Mouse (Mus musculus): ENCODE data around the gene Gcgr. TPM values are rescaled to one million over a fixed set of nuclear protein-coding genes. Genes with fewer than 3 reads are reported as not detected.

Gcgr gene
- polyA plus RNA-seq, 2 experiments: 4.9 to 11.2 TPM

- H3K27me3 ChIP-seq (ENCODE audit: control insufficient read depth, insufficient read depth, low read length): no peaks in the 10 kb centered on the region
- 72% methylated on average over 9 of the region's 9 CpGs for WGBS
- H3K4me3 ChIP-seq (replicated peaks; ENCODE audit: low read length): no peak overlapping the region
- TF ChIP-seq POLR2A (IDR thresholded peaks at IDR 0.05; ENCODE audit: borderline replicate concordance, extremely low read depth, insufficient read depth, insufficient read length): no peak
- no peaks in the 10 kb centered on the region for H3K36me3 ChIP-seq (ENCODE audit: control insufficient read depth, insufficient read depth, low read length)
- H3K4me1 ChIP-seq (ENCODE audit: control insufficient read depth, insufficient read depth, low read length): 0 out of 2 replicates have a peak, but pooled peaks cover 4% of the 10 kb centered on the region
- no peaks in the 10 kb centered on the region for H3K9me3 ChIP-seq (ENCODE audit: control insufficient read depth, low read length)
- no peak overlapping the region for H3K27ac ChIP-seq (replicated peaks; ENCODE audit: low read depth, low read length)
- H3K9ac ChIP-seq (ENCODE audit: low read depth, low read length, severe bottlenecking): no peak overlapping the region
- DNase-seq (ENCODE audit: low spot score) (no peak), ATAC-seq (ENCODE audit: low FRiP score, low read depth) (no peak)
- H3K4me2 ChIP-seq (replicated peaks; ENCODE audit: low read depth, low read length, severe bottlenecking): no peak overlapping the region
Observed at GRCm38 (mm10) chr11:120520498-120520897, 10.0 kb upstream of the Gcgr start.

- no peak for TF ChIP-seq POLR2A (IDR thresholded peaks at IDR 0.05; ENCODE audit: borderline replicate concordance, extremely low read depth, insufficient read depth, insufficient read length)
- Histone ChIP-seq H3K36me3 (ENCODE audit: control insufficient read depth, insufficient read depth, low read length) (no peaks in the 10 kb centered on the region), H3K4me2 (replicated peaks; ENCODE audit: low read depth, low read length, severe bottlenecking) (no peak overlapping the region), H3K27me3 (ENCODE audit: control insufficient read depth, insufficient read depth, low read length) (no peaks in the 10 kb centered on the region), H3K9me3 (ENCODE audit: control insufficient read depth, low read length) (no peaks in the 10 kb centered on the region), H3K27ac (replicated peaks; ENCODE audit: low read depth, low read length) (no peak overlapping the region), H3K4me3 (replicated peaks; ENCODE audit: low read length) (no peak overlapping the region), H3K4me1 (ENCODE audit: control insufficient read depth, insufficient read depth, low read length) (0 out of 2 replicates have a peak, but pooled peaks cover 4% of the 10 kb centered on the region), H3K9ac (ENCODE audit: low read depth, low read length, severe bottlenecking) (no peak overlapping the region)
- DNase-seq (ENCODE audit: low spot score): no peak
- 73% methylated on average over 5 of the region's 5 CpGs for WGBS
- ATAC-seq (ENCODE audit: low FRiP score, low read depth): no peak
Observed at GRCm38 (mm10) chr11:120520967-120521540, 9.4 kb upstream of the Gcgr start.

- no peak for TF ChIP-seq POLR2A (IDR thresholded peaks at IDR 0.05; ENCODE audit: borderline replicate concordance, extremely low read depth, insufficient read depth, insufficient read length)
- Histone ChIP-seq H3K4me2 (replicated peaks; ENCODE audit: low read depth, low read length, severe bottlenecking) (no peak overlapping the region), H3K27me3 (ENCODE audit: control insufficient read depth, insufficient read depth, low read length) (no peaks in the 10 kb centered on the region), H3K27ac (replicated peaks; ENCODE audit: low read depth, low read length) (no peak overlapping the region), H3K9ac (ENCODE audit: low read depth, low read length, severe bottlenecking) (no peak overlapping the region), H3K36me3 (ENCODE audit: control insufficient read depth, insufficient read depth, low read length) (no peaks in the 10 kb centered on the region), H3K4me3 (replicated peaks; ENCODE audit: low read length) (no peak overlapping the region), H3K9me3 (ENCODE audit: control insufficient read depth, low read length) (no peaks in the 10 kb centered on the region), H3K4me1 (ENCODE audit: control insufficient read depth, insufficient read depth, low read length) (0 out of 2 replicates have a peak, but pooled peaks cover 4% of the 10 kb centered on the region)
- ATAC-seq (ENCODE audit: low FRiP score, low read depth): no peak
- DNase-seq (ENCODE audit: low spot score): no peak
- WGBS: 90% methylated on average over 8 of the region's 8 CpGs
Observed at GRCm38 (mm10) chr11:120522581-120522980, 7.9 kb upstream of the Gcgr start.

- ATAC-seq (ENCODE audit: low FRiP score, low read depth) (no peak), DNase-seq (ENCODE audit: low spot score) (no peak)
- Histone ChIP-seq H3K4me1 (ENCODE audit: control insufficient read depth, insufficient read depth, low read length) (peaks cover 6% of the 10 kb centered on the region; the same call in 1 of the 2 replicates), H3K4me2 (replicated peaks; ENCODE audit: low read depth, low read length, severe bottlenecking) (no peak overlapping the region), H3K9me3 (ENCODE audit: control insufficient read depth, low read length) (no peaks in the 10 kb centered on the region), H3K27me3 (ENCODE audit: control insufficient read depth, insufficient read depth, low read length) (peaks cover 26% of the 10 kb centered on the region), H3K4me3 (replicated peaks; ENCODE audit: low read length) (no peak overlapping the region), H3K9ac (ENCODE audit: low read depth, low read length, severe bottlenecking) (no peak overlapping the region), H3K36me3 (ENCODE audit: control insufficient read depth, insufficient read depth, low read length) (no peaks in the 10 kb centered on the region), H3K27ac (replicated peaks; ENCODE audit: low read depth, low read length) (no peak overlapping the region)
- WGBS: 81% methylated on average over 2 of the region's 2 CpGs
- no peak for TF ChIP-seq POLR2A (IDR thresholded peaks at IDR 0.05; ENCODE audit: borderline replicate concordance, extremely low read depth, insufficient read depth, insufficient read length)
Observed at GRCm38 (mm10) chr11:120525959-120526358, 4.5 kb upstream of the Gcgr start.

- no peaks in the 10 kb centered on the region for H3K36me3 ChIP-seq (ENCODE audit: control insufficient read depth, insufficient read depth, low read length)
- 72% methylated on average over 9 of the region's 9 CpGs for WGBS
- no peaks in the 10 kb centered on the region for H3K9me3 ChIP-seq (ENCODE audit: control insufficient read depth, low read length)
- H3K4me1 ChIP-seq (ENCODE audit: control insufficient read depth, insufficient read depth, low read length): peaks cover 8% of the 10 kb centered on the region; the same call in 1 of the 2 replicates
- no peak overlapping the region for H3K27ac ChIP-seq (replicated peaks; ENCODE audit: low read depth, low read length)
- H3K9ac ChIP-seq (ENCODE audit: low read depth, low read length, severe bottlenecking): no peak overlapping the region
- DNase-seq (ENCODE audit: low spot score) (no peak), ATAC-seq (ENCODE audit: low FRiP score, low read depth) (no peak)
- no peak for TF ChIP-seq POLR2A (IDR thresholded peaks at IDR 0.05; ENCODE audit: borderline replicate concordance, extremely low read depth, insufficient read depth, insufficient read length)
- H3K4me3 ChIP-seq (replicated peaks; ENCODE audit: low read length): no peak overlapping the region
- peaks cover 42% of the 10 kb centered on the region for H3K27me3 ChIP-seq (ENCODE audit: control insufficient read depth, insufficient read depth, low read length)
- H3K4me2 ChIP-seq (replicated peaks; ENCODE audit: low read depth, low read length, severe bottlenecking): no peak overlapping the region
Observed at GRCm38 (mm10) chr11:120527690-120528354, 2.7 kb upstream of the Gcgr start.

Data from limb, embryonic 14.5 days (tissue).